Comparison of ENCODE assay signal across 14 mouse cellular contexts in the genomic region with DNA sequence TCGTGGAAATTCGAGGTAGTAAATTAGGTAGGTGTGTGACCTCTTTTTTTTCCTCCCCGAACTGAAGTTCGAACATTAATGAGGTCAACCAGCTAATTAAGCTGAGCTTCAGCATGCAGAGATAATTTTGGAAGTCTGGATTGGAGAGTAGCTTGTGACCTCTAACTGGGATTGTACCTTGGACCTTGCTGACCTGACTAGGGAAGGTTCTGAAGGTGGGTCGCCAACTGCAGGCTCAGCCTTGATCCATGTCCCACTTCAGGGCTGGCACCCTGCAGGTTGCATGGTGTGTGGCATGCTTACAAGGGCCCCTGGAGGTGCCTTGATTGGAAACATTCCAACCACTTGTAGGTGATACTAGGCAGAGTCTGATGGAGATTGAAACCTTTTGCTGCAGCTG. TPM values are rescaled to one million over a fixed set of nuclear protein-coding genes. Genes with fewer than 3 reads are reported as not detected.
A peak's percentile ranks its signal among the peaks of the same experiment; 100 is the strongest.
DNase-seq lines count a peak whose midpoint lies in the region; ATAC-seq and TF ChIP-seq lines count a peak whose summit lies in the region.
"Had no signal": no experiment of that assay in that cellular context is flagged by ENCODE, and none has a peak within 500 bp of the region (broad histone marks: within the 10 kb centered on the region; RNA-seq: fewer than 3 reads in every experiment).

No protein-coding gene starts in this region.

- no peak overlapping the region for H3K4me3 ChIP-seq in intestine, embryonic 15.5 days (replicated peaks)
- no peak overlapping the region for H3K4me3 ChIP-seq in intestine, embryonic 16.5 days (ENCODE audit: low read length)
- peak overlapping the region; percentile 51 for H3K4me3 ChIP-seq in kidney, adult 2 months (ENCODE audit: insufficient read depth, low read depth, low read length)
- no peak overlapping the region for H3K4me3 ChIP-seq in liver, embryonic 13.5 days (replicated peaks)
- H3K4me3 ChIP-seq: layer of hippocampus, adult 2 months had no signal

- 59% methylated on average over 5 of the region's 5 CpGs for WGBS in intestine, embryonic 15.5 days
- WGBS in intestine, embryonic 16.5 days: 61% methylated on average over 5 of the region's 5 CpGs
- WGBS in kidney, adult 2 months: 24% methylated on average over 5 of the region's 5 CpGs
- WGBS in liver, embryonic 13.5 days (ENCODE audit: insufficient replicate concordance): 39% methylated on average over 5 of the region's 5 CpGs

- no peaks in the 10 kb centered on the region for H3K9me3 ChIP-seq in intestine, embryonic 15.5 days
- H3K9me3 ChIP-seq in intestine, embryonic 16.5 days (ENCODE audit: control insufficient read depth, low read length): no peaks in the 10 kb centered on the region
- no peaks in the 10 kb centered on the region for H3K9me3 ChIP-seq in liver, embryonic 13.5 days (replicated peaks)

- 0 out of 2 replicates have a peak overlapping the region, but pooled peaks have one; percentile 85 for H3K4me2 ChIP-seq in intestine, embryonic 15.5 days (replicated peaks)
- H3K4me2 ChIP-seq in intestine, embryonic 16.5 days (ENCODE audit: low read depth, low read length): no peak overlapping the region
- H3K4me2 ChIP-seq in liver, embryonic 13.5 days: peak overlapping the region; percentile 17; the same call in 1 of the 2 replicates

- peaks cover 10% of the 10 kb centered on the region for H3K4me1 ChIP-seq in intestine, embryonic 15.5 days (replicated peaks)
- H3K4me1 ChIP-seq in intestine, embryonic 16.5 days (ENCODE audit: control insufficient read depth, insufficient read depth, low read length): 0 out of 2 replicates have a peak, but pooled peaks cover 3% of the 10 kb centered on the region
- H3K4me1 ChIP-seq in kidney, adult 2 months (ENCODE audit: control insufficient read depth, insufficient read depth, low read length): peaks cover 31% of the 10 kb centered on the region
- H3K4me1 ChIP-seq in liver, embryonic 13.5 days (replicated peaks): no peaks in the 10 kb centered on the region; the same call in 1 of the 2 replicates

- DNase-seq in kidney, adult 2 months: peak; percentile 82
- DNase-seq in kidney, adult 9 months: peak; percentile 82
- DNase-seq in liver, embryonic 13.5 days: no peak
- DNase-seq in layer of hippocampus, adult 18-20 months (ENCODE audit: low spot score in 2 of 2): no peak
- DNase-seq: adrenal gland, postnatal 25 days; forebrain, postnatal 0 days; gastrocnemius, postnatal 10 days; heart, postnatal 14 days; right cerebral cortex, adult 18-20 months had no signal

- no peaks in the 10 kb centered on the region for H3K36me3 ChIP-seq in intestine, embryonic 15.5 days
- no peaks in the 10 kb centered on the region for H3K36me3 ChIP-seq in intestine, embryonic 16.5 days (ENCODE audit: control insufficient read depth, insufficient read depth, low read length)
- no peaks in the 10 kb centered on the region for H3K36me3 ChIP-seq in kidney, adult 2 months (ENCODE audit: control insufficient read depth, insufficient read depth, low read length)
- no peaks in the 10 kb centered on the region for H3K36me3 ChIP-seq in liver, embryonic 13.5 days

- no peak overlapping the region for H3K9ac ChIP-seq in intestine, embryonic 15.5 days
- H3K9ac ChIP-seq in intestine, embryonic 16.5 days (ENCODE audit: low read depth, low read length): no peak overlapping the region
- H3K9ac ChIP-seq in liver, embryonic 13.5 days: no peak overlapping the region
- H3K9ac ChIP-seq: forebrain, postnatal 0 days had no signal

- no peak for ATAC-seq in intestine, embryonic 15.5 days
- ATAC-seq in intestine, embryonic 16.5 days: no peak
- no peak for ATAC-seq in liver, embryonic 13.5 days (ENCODE audit: low read depth)
- no peak for ATAC-seq in erythroblast, adult 5-6 weeks (replicated peaks; ENCODE audit: low FRiP score, poor library complexity, severe bottlenecking)
- ATAC-seq: CD4-positive, CD25-positive, alpha-beta regulatory T cell, adult 4 months had no signal

- peaks cover 53% of the 10 kb centered on the region for H3K27me3 ChIP-seq in intestine, embryonic 15.5 days (replicated peaks)
- H3K27me3 ChIP-seq in intestine, embryonic 16.5 days (replicated peaks; ENCODE audit: control insufficient read depth, insufficient read depth, low read length): peaks cover 35% of the 10 kb centered on the region
- H3K27me3 ChIP-seq in kidney, adult 2 months (replicated peaks; ENCODE audit: control insufficient read depth, insufficient read depth, low read length): no peaks in the 10 kb centered on the region
- H3K27me3 ChIP-seq in liver, embryonic 13.5 days: peaks cover 63% of the 10 kb centered on the region

- no peak for TF ChIP-seq POLR2A in kidney, adult 2 months (IDR thresholded peaks at IDR 0.05; ENCODE audit: low read depth, low read length)

- H3K27ac ChIP-seq in intestine, embryonic 15.5 days: no peak overlapping the region
- no peak overlapping the region for H3K27ac ChIP-seq in intestine, embryonic 16.5 days (ENCODE audit: low read length)
- peak overlapping the region; percentile 47 for H3K27ac ChIP-seq in kidney, adult 2 months (ENCODE audit: insufficient read depth, low read depth, low read length)
- no peak overlapping the region for H3K27ac ChIP-seq in liver, embryonic 13.5 days
- H3K27ac ChIP-seq: layer of hippocampus, adult 2 months had no signal

- TF ChIP-seq CTCF in kidney, adult 2 months (conservative IDR thresholded peaks at IDR 0.05; ENCODE audit: insufficient read depth, insufficient read length, low read depth, low read length): 0 out of 2 replicates have a peak, but pooled peaks have one; percentile 11

RNA-seq across cellular contexts. Expression of gene Shank2, which starts 21.7 kb away (rescaled TPM):
- 0.99 and 1.1 TPM in 2 replicates for polyA plus RNA-seq in intestine, embryonic 15.5 days (2015; fragmentation: Nextera tagmentation; extraction: Ambion mirVana)
- polyA plus RNA-seq in intestine, embryonic 16.5 days (2015; fragmentation: Nextera tagmentation; extraction: Ambion mirVana): 1.0 and 1.2 TPM in 2 replicates
- polyA plus RNA-seq in kidney, adult 2 months (2012; rRNA removed): 16.1 and 17.1 TPM in 2 replicates
- polyA plus RNA-seq in liver, embryonic 13.5 days (2015; fragmentation: Nextera tagmentation; extraction: Ambion mirVana): 0.22 and 0.30 TPM in 2 replicates
- not detected in 2 replicates for total RNA-seq in erythroblast, adult 5-6 weeks (2015; ENCODE audit: low replicate concordance)
- not detected in 2 replicates for total RNA-seq in erythroblast, adult 5-6 weeks (2017; ENCODE audit: low replicate concordance)
- total RNA-seq in layer of hippocampus, adult 18-20 months (2021): 100 to 1,000 TPM; 119 to 122 TPM

Comparison
In these comparisons a context has a peak if more than half of its experiments do, and no peak if none do; other contexts are left out.
1. DNase-seq: peak in kidney, adult 2 months (single experiment) and kidney, adult 9 months (single experiment); none in liver, embryonic 13.5 days (single experiment) and layer of hippocampus, adult 18-20 months (0 of 2).